Mouse (Mus musculus) heart, postnatal 14 days (tissue): Measurements from ENCODE around the gene Wdr38. TPM values are rescaled to one million over a fixed set of nuclear protein-coding genes. Genes with fewer than 3 reads are reported as not detected.

ENCODE experiments used
- DNase-seq, 2 experiments: peaks; one replicate each; pipeline ENCODE4 v3.0.0; 2021 to 2022
- intact Hi-C: fragments of 180-260 bp; cut with DNase I; formaldehyde crosslinking; loops from one replicate; pipeline ENCODE4 v1.15.1; 2025
- total RNA-seq, 2 experiments: library from RNA; stranded (reverse); gene quantifications; 2 replicates each; pipeline ENCODE4 v1.2.3; 2021

Gene Wdr38
- total RNA-seq, 2 experiments from 2014 or later: 0.19 to 0.34 TPM

GRCm38 (mm10) chr2:39016581-39016980 is 19.3 kb downstream of the Wdr38 start:
- intact Hi-C loops: loop anchor here (5.0 kb wide), 1 partner anchor 46 kb away; no protein-coding TSS in a partner anchor

GRCm38 (mm10) chr2:39020004-39020403 is 22.7 kb downstream of the Wdr38 start:
- intact Hi-C loops: no loop called here
- no peak for DNase-seq

More at GRCm38 (mm10) chr2:39016581-39016980, 19.3 kb downstream of the Wdr38 start:
- DNase-seq: no peak

GRCm38 (mm10) chr2:39031611-39032010 is 34.3 kb downstream of the Wdr38 start:
- intact Hi-C loops: no loop called here
- no peak for DNase-seq

GRCm38 (mm10) chr2:39040215-39040614 is 42.9 kb downstream of the Wdr38 start:
- intact Hi-C loops: no loop called here
- no peak for DNase-seq

GRCm38 (mm10) chr2:39048515-39048914 is 51.2 kb downstream of the Wdr38 start:
- DNase-seq: no peak
- intact Hi-C loops: no loop called here

Other genes starting within 250 kb of the Wdr38 start
- gene Nr6a1, start 69.8 kb upstream of the Wdr38 start, total RNA-seq: 1 to 10 TPM; 1.2 to 1.3 TPM
- 10 to 100 TPM; 11.6 to 11.8 TPM for gene Olfml2a, start 65.5 kb upstream of the Wdr38 start, total RNA-seq
- 10 to 100 TPM; 68.4 to 73.5 TPM for gene Arpc5l, start 7.9 kb downstream of the Wdr38 start, total RNA-seq
- gene Rpl35, start 8.1 kb downstream of the Wdr38 start, total RNA-seq: 100 to 1,000 TPM; 312 to 359 TPM
- gene Golga1, start 68.1 kb downstream of the Wdr38 start, total RNA-seq: 10 to 100 TPM; 17.9 to 19.2 TPM
- 1 to 10 TPM; 8.9 to 9.8 TPM for gene Scai, start 193.3 kb downstream of the Wdr38 start, total RNA-seq
- 10 to 100 TPM; 58.0 to 62.5 TPM for gene Ppp6c, start 229.0 kb downstream of the Wdr38 start, total RNA-seq